ENCODE assay signal across 8 mouse cellular contexts in the genomic region with DNA sequence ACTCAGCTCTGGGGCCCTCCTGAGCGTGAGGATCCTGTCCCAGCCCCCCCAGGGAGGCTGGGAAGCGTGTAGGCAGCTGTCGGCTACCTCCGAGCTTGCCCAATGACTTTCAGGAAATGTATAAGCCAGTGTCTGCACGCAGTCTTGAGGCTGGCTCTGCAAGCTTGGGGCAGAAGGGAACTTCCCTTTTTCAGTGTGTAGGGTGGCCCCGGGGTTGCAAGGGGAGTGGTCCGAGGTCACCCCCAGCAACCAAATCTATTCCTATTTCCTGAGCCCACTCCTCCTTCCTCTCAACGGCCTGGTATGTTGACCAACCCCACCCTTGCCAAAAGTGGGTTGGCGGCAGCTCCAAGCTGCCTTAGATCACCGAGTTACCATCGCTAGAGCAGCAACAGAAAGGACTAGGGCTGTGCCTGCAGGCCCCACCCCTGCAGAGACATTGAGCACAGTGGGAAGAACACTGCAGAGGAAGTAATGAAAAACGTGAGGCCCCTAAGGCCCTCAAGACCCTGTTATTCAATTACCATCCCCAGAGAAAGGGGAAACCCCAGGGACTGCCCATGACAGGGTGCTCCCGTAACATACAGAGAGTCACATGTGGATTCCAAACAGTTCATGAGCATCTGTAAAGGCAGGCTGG. TPM values are rescaled to one million over a fixed set of nuclear protein-coding genes. Genes with fewer than 3 reads are reported as not detected.
DNase-seq lines count a peak whose midpoint lies in the region; ATAC-seq lines count a peak whose summit lies in the region.

No protein-coding gene starts in this region.

- H3K4me1 ChIP-seq in heart, embryonic 11.5 days (ENCODE audit: control insufficient read depth, insufficient read depth, low read length), result peaks cover 36% of the 10 kb centered on the region
- H3K4me1 ChIP-seq in embryonic facial prominence, embryonic 12.5 days, result peaks cover 38% of the 10 kb centered on the region
- peaks cover 64% of the 10 kb centered on the region for H3K4me1 ChIP-seq in limb, embryonic 10.5 days
- peaks cover 89% of the 10 kb centered on the region for H3K4me1 ChIP-seq in neural tube, embryonic 12.5 days

- no peak overlapping the region for H3K4me3 ChIP-seq in heart, embryonic 11.5 days (ENCODE audit: low read depth, low read length)
- H3K4me3 ChIP-seq in embryonic facial prominence, embryonic 12.5 days, result no peak overlapping the region
- H3K4me3 ChIP-seq in limb, embryonic 10.5 days, result no peak overlapping the region
- no peak overlapping the region for H3K4me3 ChIP-seq in neural tube, embryonic 12.5 days

- H3K27ac ChIP-seq in heart, embryonic 11.5 days (ENCODE audit: low read depth, low read length), result peak overlapping the region; percentile 50; the same call in 1 of the 2 replicates
- 0 out of 2 replicates have a peak overlapping the region, but pooled peaks have one; percentile 30 for H3K27ac ChIP-seq in embryonic facial prominence, embryonic 12.5 days
- H3K27ac ChIP-seq in limb, embryonic 10.5 days, result peak overlapping the region; percentile 42; the same call in 1 of the 2 replicates
- peak overlapping the region; percentile 33; the same call in 1 of the 2 replicates for H3K27ac ChIP-seq in neural tube, embryonic 12.5 days

- H3K4me2 ChIP-seq in heart, embryonic 11.5 days, result no peak overlapping the region
- H3K4me2 ChIP-seq in embryonic facial prominence, embryonic 12.5 days (replicated peaks), result no peak overlapping the region
- no peak overlapping the region for H3K4me2 ChIP-seq in neural tube, embryonic 12.5 days (replicated peaks)

- WGBS in heart, embryonic 11.5 days (ENCODE audit: insufficient replicate concordance), result 48% methylated on average over 13 of the region's 13 CpGs
- 65% methylated on average over 13 of the region's 13 CpGs for WGBS in embryonic facial prominence, embryonic 12.5 days
- 79% methylated on average over 13 of the region's 13 CpGs for WGBS in limb, embryonic 10.5 days
- WGBS in neural tube, embryonic 12.5 days, result 60% methylated on average over 13 of the region's 13 CpGs

- DNase-seq in heart, postnatal 14 days, result no peak
- DNase-seq in limb, embryonic 10.5 days (ENCODE audit: low spot score), result no peak
- no peak for DNase-seq in adrenal gland, adult (ENCODE audit: inconsistent age in 2 of 2, low spot score in 1 of 2)
- no peak for DNase-seq in layer of hippocampus, adult 18-20 months (ENCODE audit: low spot score in 2 of 2)
- no peak for DNase-seq in gastrocnemius, adult 18-20 months (ENCODE audit: low spot score)

- no peaks in the 10 kb centered on the region for H3K9me3 ChIP-seq in heart, embryonic 11.5 days (replicated peaks; ENCODE audit: control insufficient read depth, low read length)
- no peaks in the 10 kb centered on the region for H3K9me3 ChIP-seq in embryonic facial prominence, embryonic 12.5 days
- no peaks in the 10 kb centered on the region for H3K9me3 ChIP-seq in limb, embryonic 10.5 days (replicated peaks)
- no peaks in the 10 kb centered on the region for H3K9me3 ChIP-seq in neural tube, embryonic 12.5 days

- H3K9ac ChIP-seq in heart, embryonic 11.5 days (ENCODE audit: low read depth, low read length), result no peak overlapping the region
- H3K9ac ChIP-seq in embryonic facial prominence, embryonic 12.5 days, result no peak overlapping the region
- peak overlapping the region; percentile 27; the same call in 1 of the 2 replicates for H3K9ac ChIP-seq in neural tube, embryonic 12.5 days

- no peak for ATAC-seq in heart, embryonic 11.5 days (replicated peaks; ENCODE audit: insufficient number of reproducible peaks, low FRiP score, low TSS enrichment)
- ATAC-seq in embryonic facial prominence, embryonic 12.5 days (ENCODE audit: insufficient number of reproducible peaks, insufficient read depth, low FRiP score, low TSS enrichment), result no peak
- no peak for ATAC-seq in neural tube, embryonic 12.5 days (ENCODE audit: low FRiP score, low read depth)

- peaks cover 14% of the 10 kb centered on the region for H3K36me3 ChIP-seq in heart, embryonic 11.5 days (ENCODE audit: control insufficient read depth, insufficient read depth, low read length)
- H3K36me3 ChIP-seq in embryonic facial prominence, embryonic 12.5 days, result peaks cover 43% of the 10 kb centered on the region
- H3K36me3 ChIP-seq in limb, embryonic 10.5 days, result peaks cover 62% of the 10 kb centered on the region
- H3K36me3 ChIP-seq in neural tube, embryonic 12.5 days, result peaks cover 67% of the 10 kb centered on the region

- intact Hi-C loops in heart, postnatal 14 days (cut with DNase I), result no loop called here

- no peaks in the 10 kb centered on the region for H3K27me3 ChIP-seq in heart, embryonic 11.5 days (ENCODE audit: control insufficient read depth, insufficient read depth, low read length)
- H3K27me3 ChIP-seq in embryonic facial prominence, embryonic 12.5 days, result no peaks in the 10 kb centered on the region
- H3K27me3 ChIP-seq in limb, embryonic 10.5 days (ENCODE audit: low read depth, poor library complexity, severe bottlenecking), result no peaks in the 10 kb centered on the region
- H3K27me3 ChIP-seq in neural tube, embryonic 12.5 days (replicated peaks), result no peaks in the 10 kb centered on the region

RNA-seq across cellular contexts. Expression of gene Notch1, which starts 33.1 kb away (rescaled TPM):
- polyA plus RNA-seq in heart, embryonic 11.5 days (2014; fragmentation: Nextera tagmentation; extraction: Ambion mirVana), result 20.9 and 23.5 TPM in 2 replicates
- 10 to 100 TPM; 43.8 to 49.4 TPM for total RNA-seq in heart, postnatal 14 days (2021)
- polyA plus RNA-seq in embryonic facial prominence, embryonic 12.5 days (2016; fragmentation: Nextera tagmentation; extraction: Ambion mirVana), result 16.4 and 20.3 TPM in 2 replicates
- 8.5 and 11.8 TPM in 2 replicates for polyA plus RNA-seq in limb, embryonic 10.5 days (2016; fragmentation: Nextera tagmentation; extraction: Ambion mirVana)
- 44.7 and 48.2 TPM in 2 replicates for polyA plus RNA-seq in neural tube, embryonic 12.5 days (2016; fragmentation: Nextera tagmentation; extraction: Ambion mirVana)
- total RNA-seq in layer of hippocampus, adult 18-20 months (2021), result 10 to 100 TPM; 26.4 to 26.9 TPM
- total RNA-seq in gastrocnemius, adult 18-20 months (2021), result 10 to 100 TPM in 1 of 2 experiments, 1 to 10 TPM in 1; 6.1 to 10.0 TPM

RNA-seq across cellular contexts. Expression of gene Sec16a, which starts 38.3 kb away (rescaled TPM):
- 23.6 and 27.1 TPM in 2 replicates for polyA plus RNA-seq in heart, embryonic 11.5 days (2014; fragmentation: Nextera tagmentation; extraction: Ambion mirVana)
- 10 to 100 TPM; 37.4 to 40.5 TPM for total RNA-seq in heart, postnatal 14 days (2021)
- 26.2 and 28.3 TPM in 2 replicates for polyA plus RNA-seq in embryonic facial prominence, embryonic 12.5 days (2016; fragmentation: Nextera tagmentation; extraction: Ambion mirVana)
- polyA plus RNA-seq in limb, embryonic 10.5 days (2016; fragmentation: Nextera tagmentation; extraction: Ambion mirVana), result 29.4 and 37.1 TPM in 2 replicates
- 26.0 and 26.3 TPM in 2 replicates for polyA plus RNA-seq in neural tube, embryonic 12.5 days (2016; fragmentation: Nextera tagmentation; extraction: Ambion mirVana)
- 10 to 100 TPM; 50.3 to 50.4 TPM for total RNA-seq in layer of hippocampus, adult 18-20 months (2021)
- total RNA-seq in gastrocnemius, adult 18-20 months (2021), result 10 to 100 TPM; 23.5 to 24.8 TPM
